Mouse (Mus musculus): ENCODE data around the gene Ak5.

- TF ChIP-seq CTCF (IDR thresholded peaks at IDR 0.05; ENCODE audit: control insufficient read depth, insufficient read depth, insufficient replicate concordance, low read depth, low read length) (no peak), POLR2A (IDR thresholded peaks at IDR 0.05; ENCODE audit: control insufficient read depth, low read depth, low read length) (no peak)
Observed at GRCm38 (mm10) chr3:152468032-152468431, 200.1 kb downstream of the Ak5 start.

All from testis, adult 2 months (tissue).